Mouse (Mus musculus) CD4-positive, CD25-positive, alpha-beta regulatory T cell, adult 2 months (primary cell): ENCODE data around the gene 6430571L13Rik.

ENCODE experiments used
- DNase-seq: peaks from one replicate; pipeline ENCODE4 v3.0.0-alpha.2; 2012; ENCODE audit warnings: low read depth, low spot score

The 6430571L13Rik gene

DNA sequence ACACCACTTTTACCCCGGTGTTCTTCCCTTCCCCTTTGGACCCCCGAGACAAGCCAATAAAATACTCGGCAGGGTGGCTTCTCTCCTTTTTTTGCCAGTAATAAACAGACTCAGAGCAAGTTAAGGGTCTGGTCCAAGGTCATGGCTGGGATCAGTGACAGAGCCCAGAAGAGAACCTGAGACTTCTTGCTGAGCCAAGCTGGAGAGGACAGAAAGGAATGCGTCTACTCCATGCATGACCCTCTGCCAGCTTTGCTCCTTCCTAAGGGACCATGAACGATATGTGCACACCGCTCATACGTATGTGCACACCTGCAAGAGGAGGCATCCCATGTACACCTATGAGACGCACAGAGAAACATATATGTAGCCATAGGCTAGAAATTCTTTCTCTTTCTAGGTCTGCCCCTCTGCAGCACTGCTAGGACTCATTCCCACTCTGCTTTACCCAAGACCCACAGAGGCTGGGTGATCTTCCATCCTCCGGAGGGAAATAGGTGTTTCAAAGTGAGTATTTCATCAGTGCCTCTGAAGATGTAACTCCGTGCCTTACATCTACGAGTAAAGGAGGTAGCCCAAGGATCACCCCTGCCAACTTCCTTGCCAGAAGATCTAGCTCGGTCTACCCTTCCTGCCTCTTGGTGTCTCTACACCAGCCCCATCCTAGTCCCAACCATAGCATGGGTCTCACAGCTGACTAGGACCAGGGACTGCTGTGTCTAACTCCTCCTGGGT is 676 bp downstream of the 6430571L13Rik start:
- no peak for DNase-seq

DNA sequence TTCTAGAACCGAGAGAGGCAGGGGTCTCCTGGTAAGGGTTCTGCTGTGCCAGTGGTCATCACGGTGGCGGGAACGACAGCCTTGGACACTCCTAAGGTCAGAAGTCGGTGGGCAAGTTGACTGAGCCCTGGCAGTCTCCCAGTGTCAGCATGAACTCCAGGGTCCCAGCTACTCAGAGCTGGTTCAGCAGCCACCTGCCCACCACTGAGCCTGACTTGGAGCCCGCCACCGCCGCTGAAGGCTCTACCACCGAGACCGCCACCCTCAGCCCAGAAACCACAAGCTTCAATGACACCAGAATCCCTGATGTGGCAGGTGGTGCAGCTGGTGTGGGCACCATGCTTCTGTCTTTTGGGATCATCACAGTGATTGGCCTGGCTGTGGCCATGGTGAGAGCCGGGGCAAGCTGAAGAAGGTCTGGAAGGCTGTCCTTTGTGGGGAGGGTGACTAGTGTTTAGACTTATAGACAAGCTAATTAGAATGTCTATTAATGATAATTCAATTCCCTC is 1.9 kb downstream of the 6430571L13Rik start:
- DNase-seq, result no peak

DNA sequence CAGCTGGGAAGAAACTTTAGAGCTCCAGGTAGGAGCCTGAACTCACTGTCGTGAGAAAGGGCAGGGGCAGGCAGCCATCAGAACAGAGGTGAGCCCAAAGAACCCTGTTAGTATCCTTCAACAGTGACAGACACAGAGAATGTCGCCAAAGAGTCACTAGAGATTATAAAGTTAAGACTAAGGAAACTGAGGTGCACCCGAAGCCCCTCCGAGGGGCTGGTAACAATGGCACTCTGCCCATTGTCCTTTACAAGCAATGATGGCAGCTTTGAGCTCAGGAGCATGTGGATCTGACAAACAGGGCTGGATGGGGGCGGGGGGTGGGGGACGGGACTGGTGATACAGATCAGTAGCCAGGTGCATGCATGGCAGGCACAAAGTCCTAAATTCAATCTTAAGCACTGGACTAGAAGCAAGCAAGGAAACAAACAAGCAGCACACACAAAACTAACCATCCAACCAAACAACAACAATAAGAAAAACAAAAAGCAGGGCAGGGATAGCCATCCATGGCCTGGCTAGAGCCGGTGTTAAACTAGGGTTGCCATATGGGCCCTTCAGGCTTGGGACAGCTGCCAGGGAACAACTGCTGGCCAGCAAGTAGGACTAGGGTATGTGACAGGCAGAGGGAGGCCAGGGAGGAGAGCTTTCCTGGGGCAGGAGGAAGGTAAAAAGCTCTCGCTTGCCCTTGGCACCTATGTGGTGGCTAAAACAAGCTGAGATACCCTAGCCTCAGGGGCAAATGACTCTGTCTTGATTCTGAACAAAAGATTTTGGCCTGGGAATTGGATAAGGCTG is 2.9 kb downstream of the 6430571L13Rik start:
- no peak for DNase-seq

DNA sequence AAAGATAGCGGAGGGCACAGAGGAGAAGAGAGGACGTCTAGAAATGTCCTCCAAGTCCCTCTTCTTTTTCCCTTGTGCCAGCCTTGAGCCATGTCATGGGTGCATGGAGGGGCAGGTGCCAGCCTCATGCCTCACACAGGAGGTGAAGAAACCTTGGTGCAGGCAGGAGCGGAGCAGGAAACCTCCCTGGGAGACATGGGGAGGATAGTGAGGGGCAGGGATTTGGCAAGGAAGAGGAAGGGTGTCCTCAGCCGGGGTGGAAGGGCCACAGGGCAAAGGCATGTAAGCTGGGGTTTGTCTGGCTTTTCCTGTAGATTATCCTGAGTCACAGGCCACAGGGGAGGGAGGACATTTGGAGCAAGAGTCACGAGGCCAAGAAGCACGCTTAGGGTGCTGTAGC is 3.6 kb downstream of the 6430571L13Rik start:
- no peak for DNase-seq

DNA sequence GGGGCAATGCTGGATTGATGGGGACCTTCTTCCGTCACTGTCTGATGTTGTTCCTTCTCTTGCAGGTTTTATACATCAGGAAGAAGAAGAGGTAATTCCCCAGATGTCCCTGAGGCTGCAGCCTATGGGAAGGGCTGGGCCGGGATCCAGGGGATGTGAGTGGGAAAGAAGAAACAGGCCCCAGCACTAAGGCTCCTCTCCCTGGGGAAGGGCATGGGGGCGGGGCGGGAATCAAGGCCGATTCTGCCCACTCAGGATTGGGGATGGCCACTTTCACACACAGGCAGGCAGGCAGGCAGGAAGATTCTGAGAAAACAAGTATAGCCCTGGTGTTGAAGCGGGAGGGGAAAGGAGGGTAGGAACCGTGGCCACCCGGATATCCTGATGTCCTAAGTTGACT is 5.7 kb downstream of the 6430571L13Rik start:
- no peak for DNase-seq

DNA sequence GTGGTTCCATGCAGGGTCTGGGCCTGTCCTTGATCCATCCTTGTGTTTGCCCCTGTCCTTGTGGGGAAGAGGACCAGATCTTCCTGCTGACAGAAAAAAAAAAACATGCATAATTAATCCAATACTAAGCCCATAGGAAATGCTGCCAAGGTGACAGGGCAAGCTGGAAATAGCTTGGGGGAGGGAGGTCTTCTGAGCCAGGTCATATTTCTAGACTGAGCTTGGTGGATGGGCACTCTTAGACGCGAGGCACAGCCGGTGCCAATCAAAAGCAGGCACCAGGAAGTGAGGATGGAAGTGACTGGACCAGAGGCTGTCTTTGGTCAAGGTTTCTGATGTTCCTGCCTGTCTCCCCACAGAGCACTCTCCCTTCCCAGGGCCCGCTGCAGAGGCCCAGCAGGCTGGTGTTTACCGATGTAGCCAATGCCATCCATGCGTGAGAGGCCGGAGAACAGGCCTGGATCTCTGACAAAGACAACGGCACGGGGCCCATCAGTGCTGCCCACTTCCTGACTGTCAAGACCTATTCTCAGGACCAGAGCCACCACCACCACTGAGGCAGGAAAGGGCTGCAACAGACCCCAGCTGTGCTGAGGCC is 7.3 kb downstream of the 6430571L13Rik start:
- DNase-seq, result no peak

DNA sequence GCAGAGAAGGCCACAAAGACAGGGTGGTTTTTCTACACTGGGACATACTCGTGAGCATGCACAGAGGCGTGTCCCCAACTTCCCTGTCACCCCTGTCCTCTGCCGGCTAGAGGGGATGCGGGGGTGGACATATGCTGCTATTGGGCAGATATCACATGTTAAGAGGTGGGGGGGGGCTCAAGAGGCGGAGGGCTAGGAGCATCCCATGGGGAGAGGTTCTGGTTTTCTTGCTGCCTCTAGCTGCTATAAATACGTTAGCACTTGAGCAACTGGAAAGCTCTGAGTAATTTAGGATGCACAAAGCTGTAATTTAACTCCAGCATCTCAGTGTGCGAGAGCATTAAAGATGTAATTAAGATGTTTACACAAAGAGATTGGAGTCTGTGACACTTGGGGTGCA is 8.9 kb downstream of the 6430571L13Rik start:
- DNase-seq, result no peak

DNA sequence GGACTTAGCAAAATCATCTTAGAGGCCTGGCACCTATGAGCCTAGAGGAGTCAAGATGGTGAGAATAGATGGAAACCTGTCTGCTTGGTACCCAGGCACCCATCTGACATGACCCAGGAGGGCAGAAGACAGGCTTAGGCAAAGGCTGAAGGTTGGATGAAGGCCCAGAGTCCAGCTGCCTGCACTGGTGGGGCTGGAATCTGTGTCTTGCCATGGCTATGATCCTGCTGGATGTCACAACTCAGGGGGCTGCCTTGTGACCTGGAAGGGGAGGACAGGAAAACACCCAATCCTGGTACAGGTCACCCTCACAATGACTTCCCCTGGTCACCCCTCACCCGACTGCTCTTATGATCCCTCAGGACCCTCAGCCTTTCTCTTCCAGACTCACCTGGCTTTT is 14.4 kb downstream of the 6430571L13Rik start:
- DNase-seq, result no peak

DNA sequence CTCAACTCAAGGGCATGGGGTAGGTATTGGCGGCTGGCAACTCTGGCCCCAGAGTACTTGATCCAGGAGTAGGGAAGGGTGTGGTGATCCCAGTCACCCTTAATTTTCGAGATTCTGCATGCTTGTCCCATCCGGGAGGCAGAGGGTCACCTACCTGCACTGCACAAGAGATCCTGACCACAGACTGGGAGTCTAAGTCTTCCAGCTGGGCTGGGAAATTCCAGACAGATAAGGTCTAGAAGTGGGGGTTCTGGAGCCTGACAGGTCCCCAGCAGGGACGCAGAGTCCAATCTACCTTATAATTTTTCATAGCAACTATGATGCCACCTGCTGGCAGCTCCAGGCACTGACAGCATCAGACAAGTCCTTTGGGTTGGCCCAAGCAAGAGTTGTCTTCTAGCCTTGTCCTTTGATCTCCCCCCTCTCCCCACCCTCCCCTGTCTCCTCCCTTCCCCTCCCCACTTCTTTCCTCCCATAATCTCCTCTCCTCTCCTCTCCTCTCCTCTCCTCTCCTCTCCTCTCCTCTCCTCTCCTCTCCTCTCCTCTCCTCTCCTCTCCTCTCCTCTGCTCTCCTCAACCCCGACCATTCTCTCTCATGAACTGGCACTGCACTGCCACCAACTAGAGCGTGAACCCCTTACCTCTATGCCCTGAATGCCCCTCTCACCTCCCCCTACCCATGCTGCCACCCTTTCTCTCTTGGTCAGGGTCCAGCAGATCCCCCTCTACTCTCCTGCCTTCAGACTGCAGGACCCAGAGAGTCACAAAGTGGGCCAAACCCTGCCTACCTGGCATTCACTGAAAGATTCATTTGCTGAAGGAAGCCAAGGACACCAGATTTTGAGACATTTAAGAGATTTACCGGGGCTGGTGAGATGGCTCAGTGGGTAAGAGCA is 15.7 kb downstream of the 6430571L13Rik start:
- peak; percentile 85 for DNase-seq

DNA sequence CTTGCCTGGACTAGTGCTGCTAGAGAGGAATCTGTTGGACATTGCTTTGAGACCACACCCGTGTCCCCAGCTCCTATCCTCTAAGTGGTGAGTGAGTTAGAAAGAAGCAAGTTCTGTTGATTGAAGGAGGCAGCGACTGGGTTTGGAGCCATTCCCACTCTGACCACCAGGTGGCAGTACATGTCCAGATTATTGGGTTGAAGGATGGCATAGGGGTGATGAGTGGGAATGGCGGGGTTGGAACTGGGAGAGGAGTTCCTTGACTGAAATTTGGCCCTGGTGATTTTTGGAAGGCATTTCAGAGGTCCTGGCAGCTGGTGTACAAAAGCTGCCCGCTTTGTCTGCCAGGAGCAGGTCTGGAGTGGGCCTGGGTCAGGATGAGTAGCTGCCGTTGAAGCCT is 17.2 kb downstream of the 6430571L13Rik start:
- peak; percentile 84 for DNase-seq

DNA sequence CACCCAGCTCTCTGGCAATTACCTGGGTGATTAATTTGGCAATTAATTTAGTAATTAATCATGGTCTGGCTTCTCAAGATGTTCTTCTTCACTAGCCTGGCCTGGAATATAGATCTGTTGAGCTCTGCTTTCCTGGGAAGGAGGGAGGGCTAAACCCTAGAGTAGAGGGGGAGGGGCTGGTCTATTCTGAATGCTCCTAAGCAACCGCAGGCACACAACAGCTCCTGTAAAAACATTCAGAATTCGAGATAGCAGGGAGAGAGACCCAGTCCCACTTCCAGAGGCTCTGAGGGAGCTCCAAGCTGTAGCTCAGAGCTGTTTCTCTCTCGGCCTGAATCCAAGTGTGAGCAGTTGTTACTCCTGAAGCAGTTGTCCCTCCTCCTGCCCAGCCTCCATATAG is 20.6 kb downstream of the 6430571L13Rik start:
- no peak for DNase-seq

DNA sequence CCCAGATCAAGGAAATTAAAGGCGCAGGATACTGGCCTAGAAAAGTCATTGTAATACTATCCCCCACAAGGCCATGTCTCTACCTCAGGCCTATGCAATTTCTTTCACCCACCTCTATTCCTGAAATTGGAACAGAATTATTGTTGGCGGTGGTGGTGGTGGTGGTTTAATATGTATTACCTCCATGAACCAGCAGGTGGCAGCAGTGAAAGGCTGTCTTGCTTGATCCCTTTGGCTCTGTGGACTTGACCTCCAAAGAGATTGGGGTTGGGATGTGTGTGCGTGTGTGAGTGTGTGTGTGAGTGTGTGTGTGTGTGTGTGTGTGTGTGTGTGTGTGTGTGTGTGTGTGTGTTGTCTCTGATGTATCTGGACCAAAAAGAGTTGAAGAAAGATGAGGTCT is 26.2 kb downstream of the 6430571L13Rik start:
- peak; percentile 75 for DNase-seq

DNA sequence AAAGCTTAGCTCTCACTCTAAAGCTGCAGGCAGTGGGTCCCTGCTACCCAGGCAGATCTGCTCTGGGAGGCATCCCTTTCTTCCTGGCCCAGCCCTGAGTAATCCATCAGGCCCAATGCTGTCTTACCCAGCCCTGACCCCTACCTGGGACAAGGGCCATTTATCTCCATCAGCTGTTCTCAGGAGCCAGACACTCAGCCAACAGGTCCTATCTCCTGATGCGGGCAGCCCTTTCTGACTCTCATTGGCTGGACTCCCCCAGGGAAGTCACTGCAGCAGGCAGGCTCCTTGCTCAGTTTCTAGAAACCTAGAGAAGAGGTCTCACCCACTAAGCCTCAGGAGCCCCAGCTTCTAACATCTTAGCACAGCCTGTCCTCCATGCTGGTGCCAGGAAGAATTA is 27.9 kb downstream of the 6430571L13Rik start:
- no peak for DNase-seq

DNA sequence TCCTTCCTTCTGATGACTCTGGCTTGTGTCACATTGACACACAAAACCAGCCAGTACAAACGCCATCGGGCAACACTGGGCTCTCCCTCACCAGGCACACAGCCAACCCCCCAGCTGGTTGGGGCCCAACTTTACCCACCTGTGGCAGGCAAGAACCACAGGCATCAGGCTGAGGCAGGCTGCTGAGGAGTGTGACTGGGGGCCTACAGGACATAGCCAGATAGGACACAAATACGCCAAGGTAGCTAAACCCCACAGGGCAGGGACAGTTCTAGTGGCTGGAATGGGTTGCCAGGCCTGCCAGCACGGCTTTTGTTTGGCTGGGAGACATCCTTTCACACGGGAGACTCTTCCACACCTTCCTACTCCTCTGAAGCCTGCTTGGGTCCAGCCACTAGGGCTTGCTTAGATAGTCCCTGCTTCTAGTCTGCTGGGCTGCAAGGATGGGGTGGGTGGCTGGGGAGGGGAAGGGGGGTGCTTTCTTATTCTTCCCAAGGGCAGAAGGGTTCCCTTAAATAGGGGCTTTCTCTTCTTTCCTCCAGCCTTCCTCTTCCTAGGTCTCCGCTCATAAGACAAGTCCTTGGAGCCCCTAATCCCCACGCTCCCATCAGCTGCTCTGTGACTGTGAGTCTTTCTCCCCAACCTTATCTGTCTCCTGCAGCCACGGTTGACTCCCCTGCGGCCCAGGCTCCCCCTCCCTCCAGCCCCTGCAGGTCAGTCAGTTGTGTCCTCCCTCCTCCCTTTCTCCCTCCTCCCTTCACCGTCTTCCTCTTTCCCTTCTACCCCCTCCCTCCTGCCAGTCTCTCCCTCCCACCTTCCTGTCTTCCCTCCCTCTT is 29.1 kb downstream of the 6430571L13Rik start:
- DNase-seq, result no peak

DNA sequence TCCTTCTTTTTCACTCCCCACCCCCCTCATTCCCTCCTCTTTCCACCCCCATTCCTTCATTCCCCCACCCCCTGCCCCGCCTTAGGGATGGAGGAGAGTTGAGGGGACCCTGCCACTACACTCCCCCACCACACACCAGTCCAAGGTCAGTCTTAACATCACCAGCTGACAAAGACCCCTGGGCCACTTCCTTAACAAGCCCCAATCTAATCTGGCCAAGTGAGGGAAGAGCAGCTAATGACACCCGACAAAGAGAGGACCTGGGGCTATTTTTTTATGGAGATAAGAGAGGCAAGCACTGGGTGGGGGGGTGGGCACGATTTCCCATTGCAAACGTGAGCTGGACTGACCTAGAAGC is 29.7 kb downstream of the 6430571L13Rik start:
- DNase-seq, result no peak

DNA sequence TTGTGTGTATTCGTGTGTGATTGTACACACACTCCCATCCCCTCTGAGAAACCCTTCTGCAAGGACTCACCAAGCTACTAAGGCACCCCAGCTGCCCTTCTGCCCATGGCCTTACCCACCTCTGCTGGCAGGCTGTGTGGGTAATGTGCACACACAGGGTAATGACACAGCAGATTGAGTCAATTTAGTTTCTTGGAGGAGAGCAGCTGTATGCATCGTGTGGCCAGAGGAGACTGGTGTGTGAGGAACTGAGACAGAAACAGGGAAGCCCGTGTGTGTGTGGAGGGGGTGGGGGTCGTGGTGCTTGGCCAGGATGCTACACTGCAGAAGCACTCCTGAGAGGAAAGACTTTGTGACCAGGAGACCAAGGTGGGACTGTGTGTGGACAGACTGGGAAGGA is 32.0 kb downstream of the 6430571L13Rik start:
- no peak for DNase-seq

DNA sequence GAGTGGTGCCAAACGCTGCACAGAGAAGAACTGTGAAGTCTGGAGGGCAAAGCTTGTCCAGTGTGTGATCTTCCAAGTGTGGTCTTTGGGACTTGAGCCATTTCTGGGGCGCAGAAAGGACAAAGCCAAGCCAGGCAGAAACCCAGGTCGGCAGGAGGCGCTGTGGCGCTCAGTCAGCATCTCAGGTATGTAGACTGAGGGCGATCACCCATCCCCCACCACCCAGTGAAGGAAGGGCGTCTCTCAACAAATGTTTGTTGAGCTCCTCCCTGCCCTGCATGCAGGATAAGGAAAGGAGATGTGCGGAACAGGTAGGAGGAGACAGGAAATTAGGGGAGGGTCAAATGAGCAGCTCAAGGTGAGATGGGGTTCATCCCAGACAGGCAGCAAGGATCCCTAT is 34.2 kb downstream of the 6430571L13Rik start:
- peak; percentile 57 for DNase-seq

DNA sequence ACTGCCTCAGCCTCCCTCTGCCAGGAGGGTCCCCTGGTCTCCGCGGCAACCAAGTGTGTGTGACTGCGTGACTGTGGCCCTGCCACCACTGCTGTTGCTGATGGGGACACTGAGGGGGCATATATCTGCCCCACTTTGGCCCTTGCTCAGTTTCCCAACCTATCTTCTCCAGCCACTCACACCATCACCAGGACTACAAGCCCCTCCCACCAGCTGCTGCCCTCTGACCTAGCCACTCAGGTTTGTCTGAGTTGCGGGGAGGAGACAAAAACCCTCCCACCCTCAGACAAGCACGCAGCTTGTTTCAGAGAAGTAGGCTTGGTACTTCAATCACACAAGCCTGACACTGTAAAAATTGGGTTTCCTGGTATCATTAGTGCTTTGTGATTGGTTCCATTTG is 35.0 kb downstream of the 6430571L13Rik start:
- DNase-seq, result no peak

DNA sequence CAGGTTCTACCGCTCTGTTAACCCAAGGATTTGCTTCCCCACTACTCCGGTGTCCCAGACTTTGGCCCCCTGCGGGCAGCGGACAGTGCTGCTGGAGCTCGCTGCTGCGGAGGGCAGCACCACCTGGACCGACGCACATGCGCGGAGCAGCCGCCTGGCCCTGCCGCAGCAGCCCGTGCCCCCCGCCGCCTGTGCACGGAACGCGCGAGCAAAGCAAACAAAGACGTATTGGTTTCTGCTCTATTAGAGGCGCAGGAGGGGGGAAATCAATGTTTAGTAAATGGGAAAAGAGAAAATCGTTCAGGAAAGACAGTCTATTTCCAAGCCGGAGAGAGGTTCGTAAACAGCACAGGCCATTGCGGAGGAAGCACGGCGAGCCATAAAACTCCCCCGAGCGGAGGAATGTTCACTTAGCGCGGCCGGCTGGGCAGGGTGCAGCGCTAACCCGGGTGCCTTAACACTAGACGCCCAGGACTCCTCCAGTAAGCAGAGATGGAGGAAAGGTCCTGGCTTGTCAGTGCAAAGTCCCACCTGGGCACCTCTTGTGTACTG is 37.6 kb downstream of the 6430571L13Rik start:
- DNase-seq, result no peak

DNA sequence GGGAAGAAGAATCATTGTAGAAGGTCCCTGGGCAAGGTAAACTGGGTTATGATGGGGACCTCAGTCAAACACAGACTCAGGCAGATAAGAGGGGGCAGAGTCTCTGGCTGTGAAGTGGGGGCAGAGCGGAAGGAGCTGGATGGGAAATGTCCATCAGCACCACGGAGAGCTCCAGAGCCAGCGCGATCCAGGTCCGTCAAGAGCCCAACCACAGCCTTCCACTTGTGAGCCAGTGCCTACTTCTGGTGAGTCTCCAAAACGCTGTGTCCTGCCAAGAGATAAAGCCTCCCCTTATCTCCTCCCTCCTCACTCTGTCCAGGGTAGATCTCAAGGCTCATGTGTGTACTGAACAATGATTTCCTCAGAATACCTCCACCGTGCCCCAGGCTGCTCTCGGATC is 41.3 kb downstream of the 6430571L13Rik start:
- DNase-seq, result no peak
